Mouse (Mus musculus): Measurements from ENCODE around the gene Runx3.
"Not testable (repeated sequence)": the region's sequence is repeated elsewhere in the genome, so short reads cannot be mapped to it uniquely, and the experiment has no call there.

Gene Runx3

DNA sequence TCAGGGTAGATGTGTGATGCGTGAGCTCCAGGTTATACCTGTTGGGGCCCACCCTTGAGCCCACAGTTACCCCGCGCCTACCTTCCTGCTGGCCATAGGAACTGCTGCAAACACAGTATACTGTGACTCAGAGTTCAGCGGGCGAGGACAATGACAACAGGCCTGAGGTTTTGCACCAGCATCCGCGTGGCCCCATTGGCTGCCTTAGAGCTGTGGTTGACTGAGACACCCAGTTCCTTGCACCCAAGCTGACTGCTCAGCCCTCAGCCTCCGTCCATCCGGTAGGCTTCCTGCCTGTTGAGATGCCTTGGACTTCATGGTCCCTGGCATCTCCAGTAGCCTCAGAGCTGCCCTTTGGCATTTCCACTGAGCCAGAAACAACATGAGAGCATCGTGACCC, 48.6 kb downstream of the Runx3 start:
- no peak for DNase-seq (ENCODE audit: low spot score in 2 of 2)

DNA sequence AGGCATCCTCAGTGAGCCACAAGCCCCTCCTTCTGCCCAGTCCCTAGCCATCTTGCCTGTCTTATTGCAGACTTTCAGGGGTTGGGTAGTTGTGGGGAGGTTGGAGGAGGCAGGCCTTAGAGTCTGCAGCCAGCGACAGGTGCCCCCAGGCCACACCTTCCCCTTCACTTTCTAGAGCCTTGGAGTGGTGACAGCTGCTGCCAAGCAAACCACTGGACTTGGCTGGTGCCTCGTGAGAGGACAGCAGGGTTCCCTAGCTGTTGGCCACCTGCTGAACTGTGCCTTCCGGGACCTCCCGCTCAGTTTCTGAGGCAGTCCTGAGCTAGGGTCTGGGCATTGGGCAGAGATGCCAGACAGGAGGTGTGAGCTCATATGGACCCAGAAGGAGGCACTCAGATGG, 49.0 kb downstream of the Runx3 start:
- no peak for DNase-seq (ENCODE audit: low spot score in 2 of 2)

- DNase-seq (ENCODE audit: low spot score in 2 of 2): no peak
These were observed 50.9 kb downstream of the Runx3 start for GRCm38 (mm10) chr4:135171304-135171875.

- no peak for DNase-seq (ENCODE audit: low spot score in 2 of 2)
These were observed 55.1 kb downstream of the Runx3 start for GRCm38 (mm10) chr4:135175406-135176120.

- DNase-seq (ENCODE audit: low spot score in 2 of 2): no peak
These were observed 57.1 kb downstream of the Runx3 start for GRCm38 (mm10) chr4:135177568-135177967.

DNA sequence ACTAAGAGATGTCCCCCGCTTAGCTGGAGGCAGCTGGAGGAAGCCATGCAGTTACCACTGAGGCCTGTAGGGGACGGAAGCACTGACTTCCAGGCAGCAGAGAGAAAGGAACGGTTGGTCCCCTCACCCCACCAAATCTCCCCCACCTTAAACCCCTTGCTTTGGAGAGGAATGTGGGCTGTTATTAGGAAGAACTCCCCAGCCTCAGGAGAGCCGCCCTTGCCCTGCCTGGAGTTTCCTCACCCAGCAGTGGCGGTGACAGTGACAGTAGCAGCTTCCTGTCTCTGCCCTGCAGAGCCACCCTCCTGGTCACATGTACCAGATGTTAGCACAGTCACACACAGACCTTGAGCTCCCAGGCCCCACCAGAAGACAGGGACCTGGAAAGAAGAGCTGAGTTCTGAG, 58.6 kb downstream of the Runx3 start:
- no peak for DNase-seq (ENCODE audit: low spot score in 2 of 2)

DNA sequence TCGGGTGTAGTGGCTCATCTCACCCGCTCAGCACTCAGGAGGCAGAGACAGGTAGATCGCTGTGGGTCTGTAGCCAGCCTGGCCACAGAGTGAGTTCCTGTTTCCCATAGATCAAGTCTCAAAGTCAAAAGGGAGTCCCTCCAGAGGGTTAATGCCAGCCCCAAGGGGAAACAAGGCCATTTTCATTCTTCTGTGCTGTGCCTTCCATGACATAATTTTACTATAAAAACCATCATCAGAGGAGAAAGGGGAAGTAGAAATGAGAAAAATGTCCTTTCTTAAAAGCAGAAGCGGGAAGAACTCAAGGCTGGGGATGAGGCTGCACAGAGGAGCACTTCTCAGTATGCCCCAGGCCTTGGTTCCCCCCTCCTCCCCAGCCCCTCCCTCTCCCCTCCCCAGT, 61.4 kb downstream of the Runx3 start:
- no peak for DNase-seq (ENCODE audit: low spot score in 2 of 2)

- not testable (repeated sequence) for DNase-seq (ENCODE audit: low spot score in 2 of 2)
These were observed 63.8 kb downstream of the Runx3 start for GRCm38 (mm10) chr4:135184277-135184676.

DNA sequence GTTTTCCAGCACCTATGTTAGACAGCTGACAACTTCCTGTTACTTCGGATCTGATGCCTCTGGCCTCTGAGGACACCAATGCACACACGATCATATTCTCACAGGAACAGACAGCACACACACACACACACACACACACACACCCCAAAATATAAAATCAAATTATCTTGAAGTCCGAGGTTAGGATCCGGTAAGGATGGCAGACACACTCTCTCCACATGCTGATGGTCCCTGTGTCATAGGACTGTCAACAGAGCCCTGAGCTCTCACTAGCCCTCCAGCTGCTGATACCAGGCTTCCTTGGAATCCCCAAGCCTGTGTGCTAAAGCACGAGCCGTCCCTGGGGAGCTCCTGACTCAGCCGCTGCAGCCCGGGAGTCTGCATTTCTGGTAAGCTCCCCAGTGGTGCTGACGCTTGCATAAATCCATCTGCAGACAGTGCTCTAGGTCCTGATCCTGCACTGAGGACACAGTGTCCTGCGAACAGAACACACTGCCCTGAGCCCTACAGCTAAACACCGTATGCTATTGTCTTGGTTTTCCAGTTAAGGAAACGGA, 69.1 kb downstream of the Runx3 start:
- no peak for DNase-seq (ENCODE audit: low spot score in 2 of 2)

DNA sequence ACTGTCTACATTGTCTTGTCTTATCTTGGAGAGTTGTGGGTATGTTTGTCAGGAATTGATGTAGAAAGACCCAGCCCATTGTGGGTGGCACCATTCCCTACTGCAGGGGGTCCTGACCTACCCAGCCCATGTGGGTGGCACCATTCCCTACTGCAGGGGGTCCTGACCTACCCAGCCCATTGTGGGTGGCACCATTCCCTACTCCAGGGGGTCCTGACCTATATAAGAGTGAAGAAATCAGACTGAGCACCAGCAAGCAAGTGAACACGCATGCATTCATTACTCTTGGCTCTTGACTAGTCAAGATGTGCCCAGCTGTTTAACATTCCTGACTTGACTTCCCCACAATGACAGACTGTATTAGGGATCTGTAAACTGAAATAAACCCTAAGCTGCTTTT, 69.9 kb downstream of the Runx3 start:
- DNase-seq (ENCODE audit: low spot score in 2 of 2): no peak

DNA sequence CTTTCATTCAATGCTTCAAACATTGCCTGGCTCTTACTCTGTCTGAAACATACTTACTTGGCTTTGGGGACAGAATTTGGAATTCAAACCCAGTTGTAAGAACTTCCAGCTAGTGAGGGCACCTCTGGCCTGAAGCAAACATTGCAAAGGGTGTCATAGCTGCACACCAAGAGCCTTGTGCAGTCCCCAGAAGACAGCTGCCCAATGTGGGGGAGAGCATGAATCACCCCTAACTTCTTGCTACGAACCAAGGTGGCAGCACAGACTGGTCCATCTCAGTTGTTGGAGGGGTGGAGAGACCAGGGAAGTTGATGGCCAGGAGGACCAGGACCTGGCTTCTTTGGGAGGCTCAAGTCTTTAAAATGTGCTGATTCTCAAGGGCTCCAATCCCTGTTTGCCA, 70.7 kb downstream of the Runx3 start:
- no peak for DNase-seq (ENCODE audit: low spot score in 2 of 2)

DNA sequence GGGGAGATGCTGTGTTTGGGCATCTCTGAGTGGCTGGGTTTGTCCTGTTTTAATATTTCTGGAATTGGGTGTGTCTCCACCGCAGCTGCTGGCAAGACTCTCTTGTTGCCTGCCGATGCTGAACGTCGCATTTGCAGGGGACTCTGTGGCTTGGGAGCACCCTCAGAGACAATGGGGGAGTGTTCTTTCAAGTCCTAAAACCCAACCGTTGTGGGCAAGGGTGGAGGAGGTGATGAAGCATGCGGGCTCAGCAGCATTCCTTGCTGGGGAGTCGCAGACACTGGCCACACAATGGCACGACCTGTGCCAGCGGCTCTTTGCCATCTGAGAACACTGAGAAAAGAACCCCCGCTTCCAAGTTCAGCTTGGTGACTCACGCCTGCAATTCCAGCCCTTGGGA, 71.2 kb downstream of the Runx3 start:
- DNase-seq (ENCODE audit: low spot score in 2 of 2): no peak

DNA sequence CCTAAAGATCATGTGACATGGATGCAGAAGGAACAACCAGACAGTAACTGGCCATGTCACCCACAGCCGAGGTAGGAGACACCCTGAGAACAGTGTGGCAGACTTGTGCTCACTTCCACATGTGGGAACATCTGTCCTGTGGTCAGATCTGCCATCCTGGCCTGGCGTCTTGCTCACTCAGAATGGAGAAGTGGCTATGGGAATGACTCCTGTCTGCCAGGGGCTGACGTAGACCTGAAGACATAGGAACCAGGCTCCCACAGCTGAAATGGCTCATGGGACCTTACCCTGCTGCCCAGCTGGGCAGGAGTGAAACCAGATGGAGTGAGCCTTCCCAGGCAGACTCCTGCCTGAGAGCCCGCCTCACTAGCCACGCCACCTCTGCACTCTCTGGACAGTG, 72.4 kb downstream of the Runx3 start:
- DNase-seq (ENCODE audit: low spot score in 2 of 2): no peak

DNA sequence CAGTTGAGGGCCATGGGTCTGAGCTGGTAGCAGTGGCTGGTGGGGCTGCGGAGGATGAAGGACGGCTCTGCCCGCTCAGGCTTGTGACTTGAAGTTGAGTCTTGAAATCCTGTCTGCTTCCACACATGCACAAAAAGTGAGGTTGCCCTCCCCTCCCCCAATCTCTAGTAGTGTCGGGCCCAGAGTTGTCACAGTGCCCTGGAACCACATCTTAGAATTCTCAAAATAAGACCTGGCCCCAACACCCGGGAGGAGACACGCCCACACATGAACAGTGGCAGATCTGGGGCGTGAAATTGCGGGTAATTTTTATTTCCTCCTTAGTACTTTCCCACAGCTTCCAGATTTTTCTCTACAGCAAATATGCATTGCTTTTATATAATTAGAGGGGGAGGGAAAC, 77.4 kb downstream of the Runx3 start:
- DNase-seq (ENCODE audit: low spot score in 2 of 2): no peak

DNA sequence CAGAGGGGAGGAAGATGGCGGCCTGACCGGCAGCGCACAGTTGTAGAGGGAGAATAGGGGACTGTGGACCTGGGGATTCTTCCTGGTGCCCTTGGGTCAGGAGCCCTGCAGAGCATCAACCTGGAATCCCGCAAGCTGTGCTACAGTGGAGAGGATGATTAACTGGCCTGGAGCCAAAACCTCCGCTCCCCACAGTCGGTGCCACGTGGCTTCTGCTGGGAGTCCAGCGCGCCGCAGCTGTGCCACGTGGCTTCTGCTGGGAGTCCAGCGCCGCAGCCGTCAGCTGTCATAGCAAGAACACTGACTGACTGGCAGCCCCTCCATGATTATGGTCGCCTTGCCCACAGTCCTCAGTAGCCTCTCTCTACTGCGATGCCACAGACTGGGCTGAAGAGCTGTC, 81.3 kb downstream of the Runx3 start:
- DNase-seq (ENCODE audit: low spot score in 2 of 2): no peak

- no peak for DNase-seq (ENCODE audit: low spot score in 2 of 2)
These were observed 82.8 kb downstream of the Runx3 start for GRCm38 (mm10) chr4:135203279-135203678.

- no peak for DNase-seq (ENCODE audit: low spot score in 2 of 2)
These were observed 83.5 kb downstream of the Runx3 start for GRCm38 (mm10) chr4:135203806-135204560.

GRCm38 (mm10) chr4:135204666-135205065, 84.2 kb downstream of the Runx3 start:
- DNase-seq (ENCODE audit: low spot score in 2 of 2): no peak

DNA sequence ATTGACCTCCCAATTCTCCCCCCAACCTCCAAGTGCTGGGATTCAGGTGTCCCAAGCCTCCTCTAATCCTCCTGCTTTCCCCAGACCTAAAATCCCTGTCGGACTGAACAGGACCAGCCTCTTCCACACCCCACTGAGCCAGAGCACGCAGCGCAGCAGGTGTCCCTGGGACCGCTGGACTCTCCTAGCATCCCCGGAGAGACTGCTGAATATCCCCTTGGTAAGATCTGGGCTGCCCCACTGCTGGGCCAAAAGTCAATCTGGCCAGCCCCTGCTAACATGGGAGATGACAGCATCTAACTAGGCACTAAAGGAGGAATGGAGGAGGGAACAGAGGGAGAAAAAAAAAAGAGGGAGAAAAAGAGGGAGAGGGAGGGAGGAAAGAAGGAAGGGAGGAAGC, 84.8 kb downstream of the Runx3 start:
- no peak for DNase-seq (ENCODE audit: low spot score in 2 of 2)

DNA sequence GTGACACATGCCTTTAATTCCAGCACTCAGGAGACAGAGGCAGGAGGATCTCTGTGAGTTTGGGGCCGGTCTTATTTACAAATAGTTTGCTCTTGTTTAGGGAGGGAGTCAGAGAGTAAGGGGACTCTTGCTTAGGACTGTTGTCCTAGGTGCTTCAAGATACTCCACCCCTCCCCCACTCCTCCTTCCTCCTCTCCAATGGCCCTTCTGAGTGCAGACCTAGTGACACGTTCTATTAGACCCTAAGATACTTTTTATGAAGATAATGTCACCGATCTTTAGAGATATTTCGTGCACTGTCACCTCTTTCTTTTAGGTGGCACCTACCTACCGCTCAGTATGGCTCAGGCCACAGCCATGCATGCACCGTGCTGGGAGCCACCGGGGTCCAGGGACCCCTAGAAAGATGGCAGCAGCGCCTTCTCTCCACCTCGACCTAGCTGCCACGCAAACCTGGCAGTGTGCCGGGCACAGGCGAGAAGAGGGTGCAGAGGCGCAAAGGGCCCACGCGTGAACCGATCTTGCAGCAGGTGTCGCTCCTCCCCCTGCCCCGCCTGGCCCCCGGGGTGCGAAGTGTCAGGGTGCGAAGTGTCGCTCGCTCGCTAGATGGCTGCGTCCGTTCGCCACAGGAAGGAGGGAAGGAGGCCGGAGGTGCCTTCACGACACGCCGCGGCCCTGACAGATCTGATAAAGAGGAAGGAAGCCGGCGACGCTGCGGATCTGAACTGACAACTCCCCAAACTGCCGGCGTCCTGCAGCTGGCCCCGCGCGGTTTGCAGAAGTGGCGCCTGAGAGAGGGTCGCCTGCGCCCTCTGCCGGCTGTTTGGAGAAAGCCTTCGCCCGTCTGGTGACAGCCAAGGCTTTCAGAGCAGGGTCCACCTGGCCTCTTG, 85.5 kb downstream of the Runx3 start:
- DNase-seq (ENCODE audit: low spot score in 2 of 2): peak; percentile 67 to 68

DNA sequence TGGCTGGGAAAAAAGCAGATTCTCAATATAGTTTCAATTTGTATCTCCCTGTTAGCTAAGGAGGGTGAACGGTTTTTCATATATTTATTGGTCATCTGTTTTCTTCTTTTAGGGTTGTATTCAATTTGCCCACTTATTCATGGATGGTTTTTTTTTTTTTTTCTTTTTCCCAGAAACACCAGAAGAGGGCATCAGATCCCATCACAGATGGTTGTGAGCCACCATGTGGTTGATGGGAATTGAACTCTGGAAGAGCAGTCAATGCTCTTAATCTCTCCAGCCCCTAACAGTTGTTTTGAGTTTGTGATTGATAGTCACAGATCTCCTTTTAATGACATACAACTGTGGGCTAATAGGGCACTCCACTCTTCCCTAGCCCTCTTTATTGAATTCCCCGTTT, 89.4 kb downstream of the Runx3 start:
- no peak for DNase-seq (ENCODE audit: low spot score in 2 of 2)

GRCm38 (mm10) chr4:135219652-135220051, 99.2 kb downstream of the Runx3 start:
- DNase-seq (ENCODE audit: low spot score in 2 of 2): peak; percentile 80

All from frontal cortex, postnatal 36 days (tissue).